Mouse (Mus musculus): ENCODE results near the gene Smg9.

- TF ChIP-seq POLR2A (IDR thresholded peaks at IDR 0.05; ENCODE audit: low read depth, low read length) (no peak), CTCF (IDR thresholded peaks at IDR 0.05; ENCODE audit: extremely low read depth, insufficient read depth, insufficient read length, insufficient replicate concordance) (no peak)
These were observed 35.9 kb downstream of the Smg9 start for GRCm38 (mm10) chr7:24435305-24435704.

Measured in spleen, adult 2 months (tissue).